Mouse (Mus musculus): ENCODE data around the gene Tcte1. TPM values are rescaled to one million over a fixed set of nuclear protein-coding genes. Genes with fewer than 3 reads are reported as not detected.

The Tcte1 gene
- polyA plus RNA-seq, 1 experiment from 2014 or later, result 0.20 TPM

GRCm38 (mm10) chr17:45590410-45590809 is 67.2 kb downstream of the Tcte1 start:
- no peaks in the 10 kb centered on the region for H3K9me3 ChIP-seq (ENCODE audit: control insufficient read depth, low read length)
- no peak overlapping the region for H3K4me2 ChIP-seq (ENCODE audit: low read depth, low read length)
- no peak for ATAC-seq
- 77% methylated on average over 6 of the region's 6 CpGs for WGBS
- H3K4me3 ChIP-seq (ENCODE audit: low read length), result no peak overlapping the region
- peaks cover 40% of the 10 kb centered on the region for H3K4me1 ChIP-seq (ENCODE audit: control insufficient read depth, insufficient read depth, low read length)
- H3K27ac ChIP-seq (ENCODE audit: low read length), result no peak overlapping the region
- H3K36me3 ChIP-seq (ENCODE audit: control insufficient read depth, insufficient read depth, low read length), result peaks cover 4% of the 10 kb centered on the region
- no peak overlapping the region for H3K9ac ChIP-seq (ENCODE audit: low read depth, low read length)
- no peaks in the 10 kb centered on the region for H3K27me3 ChIP-seq (replicated peaks; ENCODE audit: control insufficient read depth, insufficient read depth, low read length)

GRCm38 (mm10) chr17:45591701-45592605 is 68.7 kb downstream of the Tcte1 start:
- no peaks in the 10 kb centered on the region for H3K9me3 ChIP-seq (ENCODE audit: control insufficient read depth, low read length)

More at GRCm38 (mm10) chr17:45591701-45592605, 68.7 kb downstream of the Tcte1 start:
- Histone ChIP-seq H3K27me3 (replicated peaks; ENCODE audit: control insufficient read depth, insufficient read depth, low read length) (no peaks in the 10 kb centered on the region), H3K4me1 (ENCODE audit: control insufficient read depth, insufficient read depth, low read length) (peaks cover 46% of the 10 kb centered on the region), H3K9ac (ENCODE audit: low read depth, low read length) (peak overlapping the region; percentile 48), H3K27ac (ENCODE audit: low read length) (peak overlapping the region; percentile 41; the same call in 1 of the 2 replicates), H3K4me3 (ENCODE audit: low read length) (no peak overlapping the region), H3K36me3 (ENCODE audit: control insufficient read depth, insufficient read depth, low read length) (peaks cover 4% of the 10 kb centered on the region; the same call in 1 of the 2 replicates), H3K4me2 (ENCODE audit: low read depth, low read length) (peak overlapping the region; percentile 16; the same call in 1 of the 2 replicates)
- WGBS, result 54% methylated on average over 16 of the region's 16 CpGs
- ATAC-seq, result no peak

Other genes with a start within 250 kb of the Tcte1 start
- gene Cdc5l, start 89.7 kb upstream of the Tcte1 start, polyA plus RNA-seq (2015; fragmentation: Nextera tagmentation; extraction: Ambion mirVana), result 45.8 and 51.8 TPM in 2 replicates
- gene Spats1, start 48.0 kb upstream of the Tcte1 start, polyA plus RNA-seq (2015; fragmentation: Nextera tagmentation; extraction: Ambion mirVana), result 0.23 and 0.27 TPM in 2 replicates
- gene Aars2, start 16.6 kb upstream of the Tcte1 start, polyA plus RNA-seq (2015; fragmentation: Nextera tagmentation; extraction: Ambion mirVana), result 14.8 and 16.6 TPM in 2 replicates
- 2.2 and 2.5 TPM in 2 replicates for gene Tmem151b, start 26.2 kb downstream of the Tcte1 start, polyA plus RNA-seq (2015; fragmentation: Nextera tagmentation; extraction: Ambion mirVana)
- gene Nfkbie, start 32.3 kb downstream of the Tcte1 start, polyA plus RNA-seq (2015; fragmentation: Nextera tagmentation; extraction: Ambion mirVana), result 5.0 and 5.5 TPM in 2 replicates
- 132 and 136 TPM in 2 replicates for gene Slc35b2, start 40.4 kb downstream of the Tcte1 start, polyA plus RNA-seq (2015; fragmentation: Nextera tagmentation; extraction: Ambion mirVana)
- 1,309 and 1,475 TPM in 2 replicates for gene Hsp90ab1, start 49.8 kb downstream of the Tcte1 start, polyA plus RNA-seq (2015; fragmentation: Nextera tagmentation; extraction: Ambion mirVana)
- gene Slc29a1, start 76.2 kb downstream of the Tcte1 start, polyA plus RNA-seq (2015; fragmentation: Nextera tagmentation; extraction: Ambion mirVana), result 73.4 and 83.1 TPM in 2 replicates
- gene Mymx, start 78.7 kb downstream of the Tcte1 start, polyA plus RNA-seq (2015; fragmentation: Nextera tagmentation; extraction: Ambion mirVana), result 0.22 and 0.64 TPM in 2 replicates
- gene Capn11, start 135.9 kb downstream of the Tcte1 start, polyA plus RNA-seq (2015; fragmentation: Nextera tagmentation; extraction: Ambion mirVana), result 0.17 and 0.33 TPM in 2 replicates
- gene Mrpl14, start 162.9 kb downstream of the Tcte1 start, polyA plus RNA-seq (2015; fragmentation: Nextera tagmentation; extraction: Ambion mirVana), result 149 and 154 TPM in 2 replicates
- gene Tmem63b, start 163.5 kb downstream of the Tcte1 start, polyA plus RNA-seq (2015; fragmentation: Nextera tagmentation; extraction: Ambion mirVana), result 31.7 and 31.9 TPM in 2 replicates
- gene 1600014C23Rik, start 210.4 kb downstream of the Tcte1 start, polyA plus RNA-seq (2015; fragmentation: Nextera tagmentation; extraction: Ambion mirVana), result 0.76 TPM in 1 of 2 replicates, not detected in the other

Measured in intestine, embryonic 16.5 days (tissue).